8 mouse cellular contexts compared by ENCODE assay signal in the genomic region with DNA sequence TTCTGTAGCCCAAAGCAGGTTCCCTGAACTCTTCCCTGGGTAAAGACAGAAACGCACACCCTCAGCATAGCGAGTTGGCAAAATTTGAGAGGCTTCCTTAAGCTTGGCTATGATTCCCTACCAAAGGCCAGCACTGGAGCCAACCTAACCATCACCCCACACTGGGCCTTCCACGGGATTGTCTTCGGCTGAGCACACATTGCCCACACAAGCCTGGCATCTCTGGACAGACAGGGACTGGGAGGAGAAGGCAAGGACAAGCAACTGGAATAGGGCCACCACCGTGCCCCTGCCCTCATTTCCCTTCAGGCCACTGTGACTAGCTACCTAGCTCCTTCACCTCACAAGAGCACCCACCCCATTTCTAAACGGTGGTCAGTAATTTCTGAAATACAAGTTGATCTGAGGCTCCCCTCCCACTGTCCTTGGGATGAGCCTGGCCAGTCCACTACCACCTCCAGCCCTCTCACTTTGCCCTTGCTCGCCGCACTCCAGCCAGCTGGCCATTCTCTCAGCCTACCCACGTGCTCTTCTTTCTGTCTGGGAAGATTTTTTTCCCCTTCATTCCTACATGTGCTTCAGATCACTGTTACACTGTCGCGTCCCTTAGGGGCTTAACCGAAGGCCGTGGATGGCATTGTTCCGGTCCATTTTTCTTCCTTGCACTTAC. TPM values are rescaled to one million over a fixed set of nuclear protein-coding genes. Genes with fewer than 3 reads are reported as not detected.
A peak's percentile ranks its signal among the peaks of the same experiment; 100 is the strongest.
DNase-seq lines count a peak whose midpoint lies in the region; ATAC-seq lines count a peak whose summit lies in the region.

Gene Homer2, minus strand, starts transcription at position 57 of the 670 bp plus-strand sequence.

- DNase-seq in heart, postnatal 25 days (ENCODE audit: low spot score) = no peak
- DNase-seq in ovary, postnatal 14 days (ENCODE audit: low spot score) = no peak
- DNase-seq in natural killer cell, adult 2 months (ENCODE audit: low spot score in 2 of 2) = no peak

- WGBS in forebrain, embryonic 12.5 days = 77% methylated on average over 14 of the region's 14 CpGs
- WGBS in limb, embryonic 13.5 days = 74% methylated on average over 14 of the region's 14 CpGs

- ATAC-seq in megakaryocyte, adult 5-6 weeks (ENCODE audit: poor library complexity, severe bottlenecking) = no peak
- no peak; the same call in 1 of the 2 replicates for ATAC-seq in forebrain, embryonic 12.5 days (ENCODE audit: low FRiP score)
- ATAC-seq in limb, embryonic 13.5 days (ENCODE audit: low FRiP score, low read depth) = no peak
- no peak for ATAC-seq in granulocyte monocyte progenitor cell, adult 5-6 weeks (replicated peaks; ENCODE audit: poor library complexity, severe bottlenecking)

- H3K4me2 ChIP-seq in forebrain, embryonic 12.5 days = peak within 1 kb of the TSS; percentile 89
- peak within 1 kb of the TSS; percentile 83 for H3K4me2 ChIP-seq in limb, embryonic 13.5 days (replicated peaks)

- H3K9ac ChIP-seq in forebrain, embryonic 12.5 days = peak within 1 kb of the TSS; percentile 78
- peak within 1 kb of the TSS; percentile 82 for H3K9ac ChIP-seq in limb, embryonic 13.5 days

- intact Hi-C loops in heart, postnatal 25 days (cut with DNase I) = no loop called here

- peak within 1 kb of the TSS; percentile 92 for H3K4me3 ChIP-seq in megakaryocyte, embryonic 14.5 days (replicated peaks)
- peak within 1 kb of the TSS; percentile 70 for H3K4me3 ChIP-seq in forebrain, embryonic 12.5 days (replicated peaks)
- peak within 1 kb of the TSS; percentile 72 for H3K4me3 ChIP-seq in limb, embryonic 13.5 days

- no peaks in the 10 kb centered on the region for H3K36me3 ChIP-seq in megakaryocyte, embryonic 14.5 days (replicated peaks; ENCODE audit: low read length)
- H3K36me3 ChIP-seq in forebrain, embryonic 12.5 days (replicated peaks) = no peaks in the 10 kb centered on the region
- H3K36me3 ChIP-seq in limb, embryonic 13.5 days = no peaks in the 10 kb centered on the region

- peak within 1 kb of the TSS; percentile 73 for H3K27ac ChIP-seq in forebrain, embryonic 12.5 days
- peak within 1 kb of the TSS; percentile 80 for H3K27ac ChIP-seq in limb, embryonic 13.5 days

- peaks cover 53% of the 10 kb centered on the region for H3K4me1 ChIP-seq in megakaryocyte, embryonic 14.5 days
- H3K4me1 ChIP-seq in forebrain, embryonic 12.5 days = peaks cover 9% of the 10 kb centered on the region
- H3K4me1 ChIP-seq in limb, embryonic 13.5 days = peaks cover 24% of the 10 kb centered on the region

- no peaks in the 10 kb centered on the region for H3K9me3 ChIP-seq in megakaryocyte, embryonic 14.5 days
- no peaks in the 10 kb centered on the region for H3K9me3 ChIP-seq in forebrain, embryonic 12.5 days
- 0 out of 2 replicates have a peak, but pooled peaks cover 8% of the 10 kb centered on the region for H3K9me3 ChIP-seq in limb, embryonic 13.5 days

- peaks cover 73% of the 10 kb centered on the region for H3K27me3 ChIP-seq in megakaryocyte, embryonic 14.5 days (replicated peaks)
- peaks cover 32% of the 10 kb centered on the region for H3K27me3 ChIP-seq in forebrain, embryonic 12.5 days
- H3K27me3 ChIP-seq in limb, embryonic 13.5 days = peaks cover 40% of the 10 kb centered on the region

RNA-seq across cellular contexts. Expression of gene Homer2, which starts in this region (rescaled TPM):
- polyA plus RNA-seq in megakaryocyte, embryonic 14.5 days (2012; ENCODE audit: insufficient read depth, low replicate concordance) = 1.3 and 4.4 TPM in 2 replicates
- total RNA-seq in megakaryocyte, adult 5-6 weeks (2015) = 0.14 and 0.42 TPM in 2 replicates
- 0.04 and 0.57 TPM in 2 replicates for total RNA-seq in megakaryocyte, adult 5-6 weeks (2017)
- 33.3 and 34.1 TPM in 2 replicates for polyA plus RNA-seq in forebrain, embryonic 12.5 days (2016; fragmentation: Nextera tagmentation; extraction: Ambion mirVana)
- total RNA-seq in heart, postnatal 25 days (2021) = 100 to 1,000 TPM; 102 to 112 TPM
- 35.2 and 36.7 TPM in 2 replicates for polyA plus RNA-seq in limb, embryonic 13.5 days (2015; fragmentation: Nextera tagmentation; extraction: Ambion mirVana)
- 0.11 and 0.39 TPM in 2 replicates for total RNA-seq in granulocyte monocyte progenitor cell, adult 5-6 weeks (2014; fragmentation: Nextera tagmentation)
- total RNA-seq in granulocyte monocyte progenitor cell, adult 5-6 weeks (2017) = 1.5 and 5.2 TPM in 2 replicates

Comparison
In these comparisons a context has a peak if more than half of its experiments do, and no peak if none do; other contexts are left out.
1. RNA of gene Homer2 (total RNA-seq): 102 to 112 TPM in heart, postnatal 25 days; 0.11 to 5.2 TPM in granulocyte monocyte progenitor cell, adult 5-6 weeks and 0.04 to 0.57 TPM in megakaryocyte, adult 5-6 weeks; every median in the first group is over 10 times any median in the second.
2. Peak in every context shown above with its lines, with median percentiles within 50 percentile points of each other: H3K4me3 ChIP-seq.